Mouse (Mus musculus) embryo, embryonic 10.5 days (tissue): ENCODE results near the gene Urgcp.

Source experiments
- DNase-seq: peaks from one replicate; pipeline ENCODE4 v3.0.0-alpha.2; 2015; ENCODE audit warnings: low spot score

Gene Urgcp

DNA sequence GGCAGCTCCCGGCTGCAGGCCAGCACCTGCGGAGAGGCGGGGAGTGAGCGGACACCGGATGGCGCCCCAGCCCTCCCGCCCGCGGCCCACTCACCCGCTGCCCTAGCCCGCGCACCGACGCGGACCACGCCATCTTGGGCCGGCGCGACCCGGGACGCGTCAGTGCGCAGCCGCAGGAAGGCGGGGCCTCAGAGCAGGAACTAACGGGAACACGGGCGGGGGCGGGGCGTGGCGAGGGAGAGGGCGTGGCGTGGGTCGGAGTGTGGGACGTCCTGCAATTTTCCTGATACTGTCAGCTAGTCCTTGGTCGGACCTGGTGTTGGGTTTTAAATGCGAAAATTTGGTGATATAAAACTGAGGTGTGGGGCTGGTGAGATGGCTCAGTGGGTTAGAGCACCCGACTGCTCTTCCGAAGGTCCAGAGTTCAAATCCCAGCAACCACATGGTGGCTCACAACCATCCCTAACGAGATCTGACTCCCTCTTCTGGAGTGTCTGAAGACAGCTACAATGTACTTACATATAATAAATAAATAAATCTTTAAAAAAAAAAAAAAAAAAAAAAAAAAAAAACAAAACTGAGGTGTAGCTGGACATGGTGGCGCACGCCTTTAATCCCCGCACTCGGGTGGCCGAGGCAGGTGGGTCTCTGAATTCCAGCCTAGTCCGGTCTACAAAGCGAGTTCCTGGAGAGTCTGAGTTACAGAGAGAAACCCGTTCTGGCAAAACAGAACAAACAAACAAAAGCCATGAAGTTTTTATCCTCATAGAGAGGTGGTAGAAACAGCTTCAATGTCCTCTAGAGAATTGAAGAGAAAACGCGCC is 54.4 kb downstream of the Urgcp start:
- DNase-seq: peak; percentile 95

DNA sequence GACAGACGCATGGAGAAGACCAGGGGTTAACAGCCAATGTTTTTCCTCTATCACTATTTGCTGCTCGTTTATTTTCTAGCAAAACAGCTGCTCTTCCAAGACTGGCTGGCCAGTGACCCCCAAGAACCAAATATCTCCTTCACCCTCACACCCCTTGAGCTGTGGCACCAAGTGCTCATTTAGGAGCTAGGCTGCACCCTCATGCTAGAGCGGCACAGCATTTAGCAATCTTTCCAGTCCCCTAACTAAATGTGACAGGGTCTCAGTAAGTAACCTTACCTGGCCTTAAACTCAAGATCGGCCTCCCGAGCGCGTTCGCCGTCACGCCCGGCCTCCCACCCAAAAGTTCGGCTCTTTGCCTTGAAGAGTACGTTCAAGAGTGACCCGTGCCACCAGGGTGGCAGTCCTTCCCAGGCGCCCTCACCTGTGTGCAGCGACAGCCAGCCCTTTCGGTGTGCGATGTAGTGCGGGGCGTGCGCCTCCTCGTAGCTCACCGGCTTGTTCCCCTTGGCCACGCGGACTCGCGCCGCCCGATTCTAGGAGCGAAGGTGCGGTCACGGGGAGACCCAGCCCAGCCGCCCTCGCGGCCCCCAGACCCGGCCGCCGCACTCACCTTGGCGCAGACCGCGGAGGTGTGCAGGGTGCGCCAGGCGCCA is 55.2 kb downstream of the Urgcp start:
- peak; percentile 12 for DNase-seq

DNA sequence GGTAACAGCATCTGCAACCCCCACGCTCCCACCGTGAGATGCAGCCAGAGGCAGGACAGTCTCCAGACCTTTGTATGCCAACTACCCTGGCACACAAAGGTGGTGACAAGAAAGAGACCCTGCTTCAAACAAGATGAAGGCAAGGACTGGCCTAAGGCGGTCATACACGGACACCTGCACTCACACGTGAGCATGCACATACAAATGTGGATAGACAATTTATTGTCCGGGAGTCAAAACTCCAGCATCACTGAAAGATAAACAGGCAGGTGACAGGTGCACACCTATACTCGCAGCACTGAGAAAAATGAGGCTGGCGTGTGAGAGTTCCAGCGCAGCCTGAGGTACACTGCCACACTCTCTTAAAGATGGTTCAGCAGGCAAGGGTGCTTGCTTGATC is 56.2 kb downstream of the Urgcp start:
- no peak for DNase-seq

DNA sequence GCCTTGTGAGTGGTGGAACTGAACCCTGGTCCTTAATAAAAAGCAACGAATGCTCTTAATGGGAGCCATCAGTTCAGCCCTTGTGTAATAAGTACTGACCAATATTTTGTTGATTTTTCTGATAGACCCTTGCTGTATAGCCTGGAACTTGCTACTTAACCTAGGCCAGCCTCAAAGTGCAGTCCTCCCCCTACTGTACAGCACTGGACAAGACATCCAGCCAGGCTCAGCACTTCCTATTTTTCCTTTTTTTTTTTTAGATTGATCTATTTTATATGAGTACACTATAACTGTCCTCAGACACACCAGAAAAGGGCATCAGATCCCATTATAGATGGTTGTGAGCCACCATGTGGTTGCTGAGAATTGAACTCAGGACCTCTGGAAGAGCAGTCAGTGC is 58.8 kb downstream of the Urgcp start:
- DNase-seq: no peak

DNA sequence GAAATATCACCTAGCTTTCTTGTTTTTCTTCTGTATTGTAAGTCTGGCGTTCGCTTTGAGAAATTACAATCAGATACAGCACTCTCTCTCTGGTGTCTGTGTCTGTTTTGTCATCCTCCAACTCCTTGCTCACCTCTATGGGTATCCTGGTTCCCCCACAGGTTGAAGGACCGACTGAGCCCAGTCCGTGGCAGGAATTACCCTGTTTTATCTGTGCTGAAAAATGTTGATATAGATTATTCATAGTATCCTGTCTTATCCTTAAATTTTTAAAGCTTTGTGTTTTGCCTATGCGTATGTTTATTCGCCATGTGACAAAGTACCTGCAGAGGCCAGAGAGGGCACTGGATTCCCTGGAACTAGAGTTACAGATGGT is 59.2 kb downstream of the Urgcp start:
- DNase-seq: no peak

DNA sequence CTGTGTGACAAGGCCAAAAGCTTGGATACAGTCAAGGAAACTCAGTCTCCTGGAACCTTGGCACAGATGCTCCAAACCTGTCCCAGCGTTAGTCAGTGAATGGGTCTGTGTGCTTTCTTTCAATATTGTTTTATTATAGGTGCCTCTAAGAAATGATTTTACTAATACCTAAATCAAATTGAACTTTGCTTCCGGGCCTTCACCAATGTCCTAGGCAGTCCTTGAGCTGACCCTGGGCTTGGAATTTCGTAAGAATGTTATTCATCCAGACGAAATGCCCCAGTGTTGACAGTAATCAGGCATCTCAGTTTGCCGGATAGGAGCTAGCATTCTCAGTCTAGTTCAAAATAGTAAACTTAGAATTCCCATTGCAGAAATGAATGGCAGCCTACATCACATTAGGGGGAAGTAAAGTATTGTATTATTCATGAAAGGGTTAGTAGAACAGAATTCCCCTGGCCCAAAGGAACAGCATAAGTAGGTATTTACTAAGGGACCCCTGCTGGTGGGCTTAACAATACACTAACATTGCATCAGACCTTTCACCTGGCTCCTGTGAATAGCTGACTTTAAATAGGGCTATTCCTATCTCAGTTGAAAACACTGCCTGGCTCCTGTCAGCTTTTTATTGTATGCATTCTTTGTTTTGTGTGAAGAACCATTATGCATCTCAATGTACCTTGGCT is 59.8 kb downstream of the Urgcp start:
- no peak for DNase-seq

DNA sequence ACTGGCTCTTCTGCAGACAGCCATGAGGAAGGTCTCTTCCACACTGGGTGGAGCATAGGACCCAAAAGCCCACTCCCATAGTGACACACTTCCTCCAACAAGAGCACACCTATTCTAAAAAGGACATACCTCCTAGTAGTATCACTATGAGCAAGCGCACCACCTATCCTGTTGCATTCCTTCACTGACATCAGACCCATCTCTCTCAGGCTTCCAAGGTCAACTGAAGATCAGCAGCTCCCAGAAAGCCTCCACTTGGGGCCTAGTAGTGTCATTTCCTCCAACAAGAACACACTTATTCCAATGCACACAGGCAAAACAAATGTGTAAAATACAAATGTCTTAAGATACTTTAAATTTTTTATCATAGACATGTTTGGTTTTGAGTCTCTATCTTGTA is 60.4 kb downstream of the Urgcp start:
- DNase-seq: no peak

DNA sequence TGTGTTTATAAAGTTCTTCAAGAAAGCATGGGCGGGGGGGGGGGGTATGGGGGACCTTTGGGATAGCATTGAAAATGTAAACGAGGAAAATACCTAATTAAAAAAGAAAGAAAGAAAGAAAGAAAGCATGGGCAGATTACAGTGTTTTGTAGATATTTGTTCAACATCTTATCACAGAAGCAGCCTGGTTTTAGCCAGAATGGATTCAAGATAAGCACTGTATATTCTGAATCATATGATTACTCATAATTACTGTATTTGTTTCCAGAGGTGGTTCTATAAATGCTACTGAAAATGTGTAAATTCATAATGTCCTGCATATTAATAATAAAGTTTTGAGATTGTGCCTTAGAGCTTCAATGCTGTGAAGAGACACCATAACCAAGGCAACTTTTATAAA is 60.9 kb downstream of the Urgcp start:
- DNase-seq: no peak

DNA sequence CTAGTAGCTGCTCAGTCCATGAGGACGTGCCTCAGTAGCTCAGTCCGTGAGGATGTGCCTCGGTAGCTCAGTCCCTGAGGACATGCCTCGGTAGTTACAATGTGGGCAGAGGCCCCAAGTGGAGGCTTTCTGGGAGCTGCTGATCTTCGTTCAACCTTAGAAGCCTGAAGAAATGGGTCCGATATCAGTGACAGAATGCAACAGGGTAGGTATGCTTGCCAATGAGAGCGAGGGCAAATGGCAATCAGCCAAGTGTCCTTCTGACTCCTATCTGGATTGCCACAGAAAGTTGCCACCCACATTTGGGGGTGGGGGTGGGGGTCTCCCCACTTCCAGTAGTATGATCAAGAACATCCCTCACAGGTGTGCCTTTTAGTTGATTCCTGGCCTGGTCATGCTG is 61.4 kb downstream of the Urgcp start:
- no peak for DNase-seq

DNA sequence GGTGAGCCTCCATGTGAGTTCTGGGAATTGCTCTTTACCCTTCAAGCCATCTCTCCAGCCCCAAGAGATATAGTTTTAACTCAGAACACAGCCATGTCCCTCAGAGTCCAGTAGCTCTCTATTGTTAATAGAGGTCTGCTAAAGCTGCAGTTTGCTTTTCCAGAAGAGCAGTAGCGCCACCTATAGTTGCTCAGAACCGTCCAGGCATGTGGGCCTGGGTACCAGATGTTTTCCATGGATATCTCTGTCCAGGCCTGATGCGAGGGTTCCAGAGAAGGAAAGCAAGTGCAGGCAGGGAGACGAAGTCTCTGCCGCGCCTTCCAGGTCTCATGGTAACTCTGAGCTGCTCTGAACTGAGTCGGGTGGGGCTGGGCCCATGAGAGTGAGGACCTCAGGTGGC is 70.4 kb downstream of the Urgcp start:
- peak; percentile 74 for DNase-seq

DNA sequence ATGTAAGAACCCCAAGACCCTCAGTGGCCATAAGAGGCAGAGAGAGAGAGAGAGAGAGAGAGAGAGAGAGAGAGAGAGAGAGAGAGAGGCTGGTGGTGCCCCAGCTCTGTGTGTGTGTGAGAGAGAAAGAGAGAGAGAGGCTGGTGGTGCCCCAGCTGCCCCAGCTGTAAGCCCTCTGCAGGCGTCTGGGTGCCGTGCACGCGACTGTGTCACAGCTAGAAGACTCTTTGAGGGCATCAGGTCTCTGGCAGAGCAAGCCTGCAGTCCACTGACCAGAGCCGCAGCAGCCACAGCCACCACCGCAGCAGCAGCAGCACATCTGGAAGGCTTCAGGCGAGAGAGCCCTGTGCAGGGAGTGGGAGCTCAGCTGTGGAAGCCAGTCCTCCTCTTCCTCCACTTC is 77.9 kb downstream of the Urgcp start:
- no peak for DNase-seq

DNA sequence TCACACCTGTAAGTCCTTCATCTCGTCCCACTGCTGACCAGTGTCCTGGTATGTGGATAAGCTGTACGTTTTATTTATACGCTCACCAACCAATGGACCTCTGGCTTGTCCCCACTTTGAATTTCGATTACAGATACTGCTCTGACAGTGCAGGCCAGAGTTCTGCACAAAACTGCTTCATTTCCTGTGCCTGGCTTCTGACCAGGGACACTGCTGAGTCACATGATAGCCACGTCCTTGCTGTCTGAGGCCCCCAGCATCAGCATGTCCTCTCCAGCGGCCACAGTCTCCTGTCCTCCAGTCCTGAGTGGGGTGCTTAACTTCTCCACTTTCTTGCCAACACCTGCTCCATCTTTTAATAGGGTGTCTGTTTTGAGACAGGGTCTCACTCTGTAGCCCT is 79.6 kb downstream of the Urgcp start:
- no peak for DNase-seq
